Mouse (Mus musculus): ENCODE data around the gene Rimkla. TPM values are rescaled to one million over a fixed set of nuclear protein-coding genes. Genes with fewer than 3 reads are reported as not detected.
A peak's percentile ranks its signal among the peaks of the same experiment; 100 is the strongest.

Gene Rimkla
- polyA plus RNA-seq, 1 experiment from 2014 or later, result 0.05 TPM

- no peak overlapping the region for H3K4me3 ChIP-seq (replicated peaks)
- whole genome bisulfite sequencing (ENCODE audit: insufficient replicate concordance), result 52% methylated on average over 3 of the region's 3 CpGs
Measured at GRCm38 (mm10) chr4:119417270-119417669, 75.2 kb downstream of the Rimkla start.

More at GRCm38 (mm10) chr4:119417270-119417669, 75.2 kb downstream of the Rimkla start:
- no peak for DNase-seq
- no peaks in the 10 kb centered on the region for H3K36me3 ChIP-seq
- H3K9me3 ChIP-seq (replicated peaks), result no peaks in the 10 kb centered on the region
- H3K4me1 ChIP-seq (replicated peaks), result peaks cover 54% of the 10 kb centered on the region
- H3K27me3 ChIP-seq, result peaks cover 29% of the 10 kb centered on the region
- no peak overlapping the region for H3K9ac ChIP-seq
- peak overlapping the region; percentile 43; the same call in 1 of the 2 replicates for H3K27ac ChIP-seq
- peak overlapping the region; percentile 26 for H3K4me2 ChIP-seq
- no peak for ATAC-seq (ENCODE audit: low read depth)

Other genes starting within 250 kb of the Rimkla start
- not detected in 2 replicates for gene Cldn19, start 237.2 kb downstream of the Rimkla start, polyA plus RNA-seq (2015; fragmentation: Nextera tagmentation; extraction: Ambion mirVana)
- gene Ybx1, start 198.0 kb downstream of the Rimkla start, polyA plus RNA-seq (2015; fragmentation: Nextera tagmentation; extraction: Ambion mirVana), result 342 and 392 TPM in 2 replicates
- 87.9 and 92.5 TPM in 2 replicates for gene Ppih, start 172.1 kb downstream of the Rimkla start, polyA plus RNA-seq (2015; fragmentation: Nextera tagmentation; extraction: Ambion mirVana)
- 1.1 and 2.0 TPM in 2 replicates for gene Ccdc30, start 77.1 kb downstream of the Rimkla start, polyA plus RNA-seq (2015; fragmentation: Nextera tagmentation; extraction: Ambion mirVana)
- gene Ppcs, start 70.2 kb downstream of the Rimkla start, polyA plus RNA-seq (2015; fragmentation: Nextera tagmentation; extraction: Ambion mirVana), result 14.9 and 16.0 TPM in 2 replicates
- 0.17 TPM in 1 of 2 replicates, not detected in the other for gene Zmynd12, start 69.8 kb downstream of the Rimkla start, polyA plus RNA-seq (2015; fragmentation: Nextera tagmentation; extraction: Ambion mirVana)
- 5.4 and 7.4 TPM in 2 replicates for gene Foxj3, start 44.4 kb upstream of the Rimkla start, polyA plus RNA-seq (2015; fragmentation: Nextera tagmentation; extraction: Ambion mirVana)
- 0.58 and 0.63 TPM in 2 replicates for gene Frg2f1, start 46.9 kb upstream of the Rimkla start, polyA plus RNA-seq (2015; fragmentation: Nextera tagmentation; extraction: Ambion mirVana)
- 0.20 TPM in 1 of 2 replicates, not detected in the other for gene Guca2a, start 145.1 kb upstream of the Rimkla start, polyA plus RNA-seq (2015; fragmentation: Nextera tagmentation; extraction: Ambion mirVana)
- not detected in 2 replicates for gene Guca2b, start 166.3 kb upstream of the Rimkla start, polyA plus RNA-seq (2015; fragmentation: Nextera tagmentation; extraction: Ambion mirVana)
- 2.1 and 2.6 TPM in 2 replicates for gene Hivep3, start 241.2 kb upstream of the Rimkla start, polyA plus RNA-seq (2015; fragmentation: Nextera tagmentation; extraction: Ambion mirVana)

Measured in liver, embryonic 13.5 days (tissue).